Mouse (Mus musculus): ENCODE measurements around the gene Hist3h2ba.

Hist3h2ba gene

GRCm38 (mm10) chr11:58983691-58984341, 35.1 kb downstream of the Hist3h2ba start:
- DNase-seq (ENCODE audit: low read depth in 2 of 2, low spot score in 2 of 2), result no peak

- DNase-seq (ENCODE audit: low read depth in 2 of 2, low spot score in 2 of 2), result no peak
Measured at GRCm38 (mm10) chr11:58984657-58985056, 35.9 kb downstream of the Hist3h2ba start.

- no peak for DNase-seq (ENCODE audit: low read depth in 2 of 2, low spot score in 2 of 2)
Measured at GRCm38 (mm10) chr11:58985299-58985917, 36.7 kb downstream of the Hist3h2ba start.

GRCm38 (mm10) chr11:58989166-58989565, 40.4 kb downstream of the Hist3h2ba start:
- no peak for DNase-seq (ENCODE audit: low read depth in 2 of 2, low spot score in 2 of 2)

- DNase-seq (ENCODE audit: low read depth in 2 of 2, low spot score in 2 of 2), result no peak
Measured at GRCm38 (mm10) chr11:58990141-58990540, 41.4 kb downstream of the Hist3h2ba start.

- DNase-seq (ENCODE audit: low read depth in 2 of 2, low spot score in 2 of 2), result no peak
Measured at GRCm38 (mm10) chr11:58990794-58991193, 42.1 kb downstream of the Hist3h2ba start.

GRCm38 (mm10) chr11:58991911-58992310, 43.2 kb downstream of the Hist3h2ba start:
- DNase-seq (ENCODE audit: low read depth in 2 of 2, low spot score in 2 of 2), result no peak

GRCm38 (mm10) chr11:58993091-58993670, 44.5 kb downstream of the Hist3h2ba start:
- no peak for DNase-seq (ENCODE audit: low read depth in 2 of 2, low spot score in 2 of 2)

- peak in 1 of 2 experiments; percentile 32 for DNase-seq (ENCODE audit: low read depth in 2 of 2, low spot score in 2 of 2)
Measured at GRCm38 (mm10) chr11:58994337-58994826, 45.7 kb downstream of the Hist3h2ba start.

GRCm38 (mm10) chr11:58995061-58995806, 46.5 kb downstream of the Hist3h2ba start:
- DNase-seq (ENCODE audit: low read depth in 2 of 2, low spot score in 2 of 2), result no peak

- DNase-seq (ENCODE audit: low read depth in 2 of 2, low spot score in 2 of 2), result peak in 1 of 2 experiments; percentile 18
Measured at GRCm38 (mm10) chr11:58995807-58996370, 47.2 kb downstream of the Hist3h2ba start.

- no peak for DNase-seq (ENCODE audit: low read depth in 2 of 2, low spot score in 2 of 2)
Measured at GRCm38 (mm10) chr11:58997541-58997940, 48.8 kb downstream of the Hist3h2ba start.
